Mouse (Mus musculus) myocyte (in vitro differentiated cells): ENCODE measurements around the gene Amhr2.

Source experiments
- E2F4 ChIP-seq: IDR thresholded peaks from one replicate; pipeline ENCODE4 v1.6.1; 2011; ENCODE audit warnings: mild to moderate bottlenecking, control low read depth, moderate library complexity; ENCODE audit not compliant: insufficient read depth
- MAX ChIP-seq: IDR thresholded peaks from one replicate; pipeline ENCODE4 v1.6.1; 2011; ENCODE audit warnings: low read depth, mild to moderate bottlenecking, control low read depth
- POLR2A ChIP-seq: IDR thresholded peaks from one replicate; pipeline ENCODE4 v1.6.1; 2011; ENCODE audit warnings: low read depth, mild to moderate bottlenecking, control low read depth, moderate library complexity; ENCODE audit not compliant: insufficient read length
- USF1 ChIP-seq: IDR thresholded peaks from one replicate; pipeline ENCODE4 v1.6.1; 2011; ENCODE audit warnings: low read depth, mild to moderate bottlenecking, control low read depth, moderate library complexity

- TF ChIP-seq E2F4: no peak
- no peak for TF ChIP-seq MAX
- TF ChIP-seq USF1: no peak
- no peak for TF ChIP-seq POLR2A
Observed at GRCm38 (mm10) chr15:102483136-102483535, 38.0 kb downstream of the Amhr2 start.
